Mouse (Mus musculus) subcutaneous adipose tissue, adult 2 months (tissue): Measurements from ENCODE around the gene Gm11115. TPM values are rescaled to one million over a fixed set of nuclear protein-coding genes. Genes with fewer than 3 reads are reported as not detected.

Experiments used
- polyA plus RNA-seq: library from polyadenylated mRNA; depleted of rRNA; stranded (reverse); fragments of >200 nt; gene quantifications from 2 replicates; pipeline ENCODE4 v1.2.3, GENCODE M21; 2012; ENCODE audit warnings: low replicate concordance; rRNA removed

The Gm11115 gene
- polyA plus RNA-seq, result not detected in 2 replicates

GRCm38 (mm10) chr5:88153999-88154398 lies at the start of gene Gm11115:
Gene Gm11115, minus strand, starts transcription at chr5:88154099.

GRCm38 (mm10) chr5:88111430-88111829 lies 42.5 kb downstream of the Gm11115 start, which contains the start of gene Gm11116:
Gene Gm11116, minus strand, starts transcription at chr5:88111530.

Other genes starting within 250 kb of the Gm11115 start
- not detected in 2 replicates for gene Csn3, start 228.5 kb downstream of the Gm11115 start, polyA plus RNA-seq
- not detected in 2 replicates for gene 2310003L06Rik, start 184.6 kb downstream of the Gm11115 start, polyA plus RNA-seq
- not detected in 2 replicates for gene Gm28434, start 184.6 kb downstream of the Gm11115 start, polyA plus RNA-seq
- gene Cabs1, start 174.7 kb downstream of the Gm11115 start, polyA plus RNA-seq, result not detected in 2 replicates
- gene Smr3a, start 151.6 kb downstream of the Gm11115 start, polyA plus RNA-seq, result not detected in 2 replicates
- gene Smr2, start 67.5 kb downstream of the Gm11115 start, polyA plus RNA-seq, result not detected in 2 replicates
- gene Gm11116, start 42.6 kb downstream of the Gm11115 start, polyA plus RNA-seq, result not detected in 2 replicates
- not detected in 2 replicates for gene Gm7714, start 114.8 kb upstream of the Gm11115 start, polyA plus RNA-seq
- gene Prol1, start 163.2 kb upstream of the Gm11115 start, polyA plus RNA-seq, result not detected in 2 replicates
- not detected in 2 replicates for gene Amtn, start 222.0 kb upstream of the Gm11115 start, polyA plus RNA-seq